Mouse (Mus musculus) forebrain, embryonic 14.5 days (tissue): ENCODE data around the gene Bfsp2. TPM values are rescaled to one million over a fixed set of nuclear protein-coding genes. Genes with fewer than 3 reads are reported as not detected.

Experiments
- ATAC-seq: fragments of 200-750 bp; cut with Nextera tagmentation; 2 replicates; pipeline ENCODE4 v1.8.0; 2017; ENCODE audit warnings: mild to moderate bottlenecking, moderate library complexity
- DNase-seq: peaks from one replicate; pipeline ENCODE4 v3.0.0-alpha.2; 2015; ENCODE audit warnings: low spot score
- H3K27ac ChIP-seq: fragments of 300-500 bp; sonication (generic); 2 replicates; pipeline ENCODE4 v1.5.1; 2014; ENCODE audit warnings: low read depth, mild to moderate bottlenecking, control low read depth, low read length, moderate library complexity
- H3K27me3 ChIP-seq: fragments of 300-500 bp; sonication (generic); replicated peaks from 2 replicates; pipeline ENCODE4 v1.6.1; 2014; ENCODE audit warnings: low read length, control low read depth, mixed read lengths; ENCODE audit not compliant: control insufficient read depth, insufficient read depth
- H3K36me3 ChIP-seq: fragments of 300-500 bp; sonication (generic); 2 replicates; pipeline ENCODE4 v1.6.1; 2014; ENCODE audit warnings: low read length, control low read depth; ENCODE audit not compliant: control insufficient read depth, insufficient read depth
- H3K4me1 ChIP-seq: fragments of 300-500 bp; sonication (generic); 2 replicates; pipeline ENCODE4 v1.6.1; 2014; ENCODE audit warnings: antibody characterized with exemption, low read length, control low read depth; ENCODE audit not compliant: control insufficient read depth, insufficient read depth
- H3K4me2 ChIP-seq: fragments of 300-500 bp; sonication (generic); 2 replicates; pipeline ENCODE4 v1.6.1; 2014; ENCODE audit warnings: mild to moderate bottlenecking, control low read depth, low read length
- H3K4me3 ChIP-seq: fragments of 300-500 bp; sonication (generic); 2 replicates; pipeline ENCODE4 v1.5.1; 2014; ENCODE audit warnings: low read depth, low read length, control low read depth
- H3K9ac ChIP-seq: fragments of 300-500 bp; sonication (generic); 2 replicates; pipeline ENCODE4 v1.6.1; 2014; ENCODE audit warnings: mild to moderate bottlenecking, low read length, control low read depth, moderate library complexity
- H3K9me3 ChIP-seq: fragments of 300-500 bp; sonication (generic); replicated peaks from 2 replicates; pipeline ENCODE4 v1.6.1; 2016; ENCODE audit warnings: low read length, control low read depth, mixed read lengths; ENCODE audit not compliant: control insufficient read depth
- WGBS: fragments of 180-500 bp; shearing (Covaris S2); extraction: QIAGEN DNeasy Blood & Tissue Kit; methylation state at CpG from one replicate; pipeline ENCODE4 v1.1.7; 2014; 5-methylcytosine and 5-hydroxymethylcytosine counted together
- polyA plus RNA-seq: library from polyadenylated mRNA; unstranded; fragments of >200 nt; fragmentation: Nextera tagmentation; extraction: Ambion mirVana; gene quantifications from 2 replicates; pipeline ENCODE4 v1.2.1, GENCODE M21; 2014

The Bfsp2 gene
- polyA plus RNA-seq, 1 experiment from 2014 or later, result 1.5 TPM

GRCm38 (mm10) chr9:103389261-103389660 lies 91.0 kb downstream of the Bfsp2 start:
- H3K36me3 ChIP-seq, result no peaks in the 10 kb centered on the region
- peaks cover 2% of the 10 kb centered on the region; the same call in 1 of the 2 replicates for H3K4me1 ChIP-seq
- no peak overlapping the region for H3K9ac ChIP-seq
- no peak overlapping the region for H3K4me2 ChIP-seq
- no peak overlapping the region for H3K27ac ChIP-seq
- ATAC-seq (no peak), DNase-seq (no peak)
- 97% methylated on average over 6 of the region's 6 CpGs for WGBS
- no peak overlapping the region for H3K4me3 ChIP-seq
- H3K27me3 ChIP-seq, result no peaks in the 10 kb centered on the region
- H3K9me3 ChIP-seq, result no peaks in the 10 kb centered on the region

- H3K4me3 ChIP-seq, result no peak overlapping the region
- no peaks in the 10 kb centered on the region for H3K9me3 ChIP-seq
- H3K27me3 ChIP-seq, result no peaks in the 10 kb centered on the region
- no peak for ATAC-seq
- 69% methylated on average over 10 of the region's 10 CpGs for WGBS
- H3K27ac ChIP-seq, result no peak overlapping the region
- no peak overlapping the region for H3K4me2 ChIP-seq
- no peaks in the 10 kb centered on the region for H3K36me3 ChIP-seq
- H3K4me1 ChIP-seq, result peaks cover 2% of the 10 kb centered on the region; the same call in 1 of the 2 replicates
- no peak overlapping the region for H3K9ac ChIP-seq
- no peak for DNase-seq
Observed at GRCm38 (mm10) chr9:103387011-103387653, 93.1 kb downstream of the Bfsp2 start.

GRCm38 (mm10) chr9:103386573-103386972 lies 93.6 kb downstream of the Bfsp2 start:
- ATAC-seq (no peak), DNase-seq (no peak)
- H3K27me3 ChIP-seq, result no peaks in the 10 kb centered on the region
- H3K4me1 ChIP-seq, result peaks cover 2% of the 10 kb centered on the region; the same call in 1 of the 2 replicates
- WGBS, result 49% methylated on average over 5 of the region's 5 CpGs
- no peak overlapping the region for H3K27ac ChIP-seq
- H3K4me3 ChIP-seq, result no peak overlapping the region
- H3K36me3 ChIP-seq, result no peaks in the 10 kb centered on the region
- no peak overlapping the region for H3K4me2 ChIP-seq
- H3K9me3 ChIP-seq, result no peaks in the 10 kb centered on the region
- H3K9ac ChIP-seq, result no peak overlapping the region

- Histone ChIP-seq H3K27ac (no peak overlapping the region), H3K4me1 (peaks cover 2% of the 10 kb centered on the region; the same call in 1 of the 2 replicates), H3K4me2 (no peak overlapping the region), H3K36me3 (no peaks in the 10 kb centered on the region), H3K4me3 (no peak overlapping the region), H3K9me3 (no peaks in the 10 kb centered on the region), H3K27me3 (no peaks in the 10 kb centered on the region), H3K9ac (no peak overlapping the region)
- DNase-seq (no peak), ATAC-seq (no peak)
- 42% methylated on average over 1 of the region's 1 CpGs for WGBS
Observed at GRCm38 (mm10) chr9:103385600-103385999, 94.6 kb downstream of the Bfsp2 start.

GRCm38 (mm10) chr9:103384141-103384796 lies 96.0 kb downstream of the Bfsp2 start:
- Histone ChIP-seq H3K36me3 (no peaks in the 10 kb centered on the region), H3K4me2 (no peak overlapping the region), H3K9me3 (no peaks in the 10 kb centered on the region), H3K4me1 (peaks cover 2% of the 10 kb centered on the region; the same call in 1 of the 2 replicates), H3K9ac (no peak overlapping the region), H3K4me3 (no peak overlapping the region), H3K27me3 (no peaks in the 10 kb centered on the region), H3K27ac (no peak overlapping the region)
- ATAC-seq (no peak), DNase-seq (no peak)
- WGBS, result 87% methylated on average over 4 of the region's 4 CpGs

GRCm38 (mm10) chr9:103383576-103383975 lies 96.6 kb downstream of the Bfsp2 start:
- Histone ChIP-seq H3K4me1 (peaks cover 2% of the 10 kb centered on the region; the same call in 1 of the 2 replicates), H3K9me3 (no peaks in the 10 kb centered on the region), H3K36me3 (no peaks in the 10 kb centered on the region), H3K9ac (no peak overlapping the region), H3K27me3 (no peaks in the 10 kb centered on the region), H3K4me3 (no peak overlapping the region), H3K27ac (no peak overlapping the region), H3K4me2 (no peak overlapping the region)
- DNase-seq (no peak), ATAC-seq (no peak)
- WGBS, result 95% methylated on average over 1 of the region's 1 CpGs

- no peaks in the 10 kb centered on the region for H3K27me3 ChIP-seq
- no peaks in the 10 kb centered on the region for H3K36me3 ChIP-seq
- no peak for DNase-seq
- H3K4me3 ChIP-seq, result no peak overlapping the region
- H3K4me1 ChIP-seq, result peaks cover 2% of the 10 kb centered on the region; the same call in 1 of the 2 replicates
- H3K4me2 ChIP-seq, result no peak overlapping the region
- ATAC-seq, result no peak
- no peaks in the 10 kb centered on the region for H3K9me3 ChIP-seq
- no peak overlapping the region for H3K9ac ChIP-seq
- 73% methylated on average over 6 of the region's 6 CpGs for WGBS
- no peak overlapping the region for H3K27ac ChIP-seq
Observed at GRCm38 (mm10) chr9:103382989-103383388, 97.2 kb downstream of the Bfsp2 start.

- ATAC-seq (no peak), DNase-seq (no peak)
- 85% methylated on average over 4 of the region's 4 CpGs for WGBS
- Histone ChIP-seq H3K36me3 (no peaks in the 10 kb centered on the region), H3K4me3 (no peak overlapping the region), H3K9me3 (no peaks in the 10 kb centered on the region), H3K4me2 (no peak overlapping the region), H3K9ac (no peak overlapping the region), H3K4me1 (no peaks in the 10 kb centered on the region), H3K27me3 (no peaks in the 10 kb centered on the region), H3K27ac (no peak overlapping the region)
Observed at GRCm38 (mm10) chr9:103380566-103380965, 99.7 kb downstream of the Bfsp2 start.

- H3K27ac ChIP-seq, result no peak overlapping the region
- DNase-seq (no peak), ATAC-seq (no peak)
- no peaks in the 10 kb centered on the region for H3K9me3 ChIP-seq
- WGBS, result 84% methylated on average over 9 of the region's 9 CpGs
- H3K4me2 ChIP-seq, result no peak overlapping the region
- H3K9ac ChIP-seq, result no peak overlapping the region
- H3K27me3 ChIP-seq, result no peaks in the 10 kb centered on the region
- H3K4me1 ChIP-seq, result no peaks in the 10 kb centered on the region
- H3K4me3 ChIP-seq, result no peak overlapping the region
- H3K36me3 ChIP-seq, result no peaks in the 10 kb centered on the region
Observed at GRCm38 (mm10) chr9:103379199-103379598, 101.0 kb downstream of the Bfsp2 start.
